ENCODE assay signal across 9 mouse cellular contexts in genomic region chr4:124905971-124906822, GRCm38 (mm10). TPM values are rescaled to one million over a fixed set of nuclear protein-coding genes. Genes with fewer than 3 reads are reported as not detected.
DNase-seq lines count a peak whose midpoint lies in the region; ATAC-seq and TF ChIP-seq lines count a peak whose summit lies in the region.
"Had no signal": no experiment of that assay in that cellular context is flagged by ENCODE, and none has a peak within 500 bp of the region (broad histone marks: within the 10 kb centered on the region; RNA-seq: fewer than 3 reads in every experiment).

No protein-coding gene starts in this region.

- peaks cover 27% of the 10 kb centered on the region for H3K27me3 ChIP-seq in E14TG2a.4 (ENCODE audit: insufficient read depth, low read length)
- H3K27me3 ChIP-seq in limb, embryonic 15.5 days, result peaks cover 25% of the 10 kb centered on the region; the same call in 1 of the 2 replicates

- DNase-seq in frontal cortex, postnatal 10 days (ENCODE audit: low spot score in 2 of 2), result peak; percentile 31 to 34
- DNase-seq in yolk sac, embryonic 10.5 days (ENCODE audit: low spot score), result peak; percentile 40
- DNase-seq in gastrocnemius, adult 2 months, result no peak

- intact Hi-C loops in gastrocnemius, adult 2 months (cut with DNase I), result no loop called here

- TF ChIP-seq CTCF in E14TG2a.4 (conservative IDR thresholded peaks at IDR 0.05; ENCODE audit: low read length), result no peak
- TF ChIP-seq CTCF in gastrocnemius, adult 2 months (IDR thresholded peaks at IDR 0.05), result no peak

- H3K36me3 ChIP-seq in E14TG2a.4 (ENCODE audit: insufficient read depth, low read length), result no peaks in the 10 kb centered on the region
- H3K36me3 ChIP-seq in limb, embryonic 15.5 days, result no peaks in the 10 kb centered on the region

- H3K9ac ChIP-seq in limb, embryonic 15.5 days, result 0 out of 2 replicates have a peak overlapping the region, but pooled peaks have one; percentile 10

- no peak for ATAC-seq in frontal cortex, adult (ENCODE audit: low TSS enrichment)
- 0 out of 2 replicates have a peak, but pooled peaks have one; percentile 14 for ATAC-seq in erythroid progenitor cell, adult 5-6 weeks (replicated peaks; ENCODE audit: low FRiP score, poor library complexity, severe bottlenecking)
- peak; percentile 62; the same call in 1 of the 2 replicates for ATAC-seq in limb, embryonic 15.5 days (ENCODE audit: insufficient number of reproducible peaks, low FRiP score, low TSS enrichment, low read depth)
- ATAC-seq in megakaryocyte-erythroid progenitor cell, adult 5-6 weeks (replicated peaks; ENCODE audit: low FRiP score, low TSS enrichment, poor library complexity, severe bottlenecking), result no peak

- WGBS in limb, embryonic 15.5 days, result 9% methylated on average over 21 of the region's 21 CpGs

- peak overlapping the region; percentile 74 for H3K4me3 ChIP-seq in E14TG2a.4 (replicated peaks; ENCODE audit: low read length)
- H3K4me3 ChIP-seq in limb, embryonic 15.5 days, result peak overlapping the region; percentile 27
- H3K4me3 ChIP-seq in gastrocnemius, adult 2 months, result no peak overlapping the region

- peak overlapping the region; percentile 47 for H3K4me2 ChIP-seq in limb, embryonic 15.5 days

- H3K27ac ChIP-seq in limb, embryonic 15.5 days, result no peak overlapping the region
- H3K27ac ChIP-seq in gastrocnemius, adult 2 months, result no peak overlapping the region

- peaks cover 3% of the 10 kb centered on the region; the same call in 1 of the 2 replicates for H3K9me3 ChIP-seq in E14TG2a.4 (ENCODE audit: low read length)
- H3K9me3 ChIP-seq in limb, embryonic 15.5 days, result no peaks in the 10 kb centered on the region

- H3K4me1 ChIP-seq in E14TG2a.4 (replicated peaks; ENCODE audit: low read depth, low read length), result peaks cover 46% of the 10 kb centered on the region
- peaks cover 10% of the 10 kb centered on the region for H3K4me1 ChIP-seq in limb, embryonic 15.5 days

RNA-seq across cellular contexts. Expression of gene Epha10, which starts 25.5 kb away (rescaled TPM):
- not detected in 2 replicates for total RNA-seq in erythroid progenitor cell, adult 5-6 weeks (2015; ENCODE audit: low replicate concordance)
- 0.13 TPM in 1 of 2 replicates, not detected in the other for total RNA-seq in erythroid progenitor cell, adult 5-6 weeks (2017; ENCODE audit: low replicate concordance)
- polyA plus RNA-seq in limb, embryonic 15.5 days (2015; fragmentation: Nextera tagmentation; extraction: Ambion mirVana), result 0.05 and 0.08 TPM in 2 replicates
- total RNA-seq in megakaryocyte-erythroid progenitor cell, adult 5-6 weeks (2014; fragmentation: Nextera tagmentation), result not detected in 2 replicates
- total RNA-seq in megakaryocyte-erythroid progenitor cell, adult 5-6 weeks (2017), result not detected in 2 replicates
- not detected for total RNA-seq in gastrocnemius, adult 2 months (2021)
- polyA plus RNA-seq: C2C12 had no signal

RNA-seq across cellular contexts. Expression of gene 9930104L06Rik, which starts 30.7 kb away (rescaled TPM):
- 1.7 and 4.0 TPM in 2 replicates for total RNA-seq in erythroid progenitor cell, adult 5-6 weeks (2015; ENCODE audit: low replicate concordance)
- 12.2 and 15.8 TPM in 2 replicates for total RNA-seq in erythroid progenitor cell, adult 5-6 weeks (2017; ENCODE audit: low replicate concordance)
- polyA plus RNA-seq in limb, embryonic 15.5 days (2015; fragmentation: Nextera tagmentation; extraction: Ambion mirVana), result 13.8 and 16.6 TPM in 2 replicates
- total RNA-seq in megakaryocyte-erythroid progenitor cell, adult 5-6 weeks (2014; fragmentation: Nextera tagmentation), result 15.7 and 24.8 TPM in 2 replicates
- 10.1 and 19.5 TPM in 2 replicates for total RNA-seq in megakaryocyte-erythroid progenitor cell, adult 5-6 weeks (2017)
- total RNA-seq in gastrocnemius, adult 2 months (2021), result 1 to 10 TPM; 8.6 to 9.4 TPM

RNA-seq across cellular contexts. Expression of gene Cdca8, which starts 32.9 kb away (rescaled TPM):
- 272 and 278 TPM in 2 replicates for total RNA-seq in erythroid progenitor cell, adult 5-6 weeks (2015; ENCODE audit: low replicate concordance)
- 294 and 381 TPM in 2 replicates for total RNA-seq in erythroid progenitor cell, adult 5-6 weeks (2017; ENCODE audit: low replicate concordance)
- 95.9 and 97.8 TPM in 2 replicates for polyA plus RNA-seq in limb, embryonic 15.5 days (2015; fragmentation: Nextera tagmentation; extraction: Ambion mirVana)
- 84.8 and 93.5 TPM in 2 replicates for total RNA-seq in megakaryocyte-erythroid progenitor cell, adult 5-6 weeks (2014; fragmentation: Nextera tagmentation)
- 121 and 127 TPM in 2 replicates for total RNA-seq in megakaryocyte-erythroid progenitor cell, adult 5-6 weeks (2017)
- total RNA-seq in gastrocnemius, adult 2 months (2021), result under 1 TPM; 0.28 to 0.38 TPM

RNA-seq across cellular contexts. Expression of gene Maneal, which starts 44.2 kb away (rescaled TPM):
- not detected in 2 replicates for total RNA-seq in erythroid progenitor cell, adult 5-6 weeks (2015; ENCODE audit: low replicate concordance)
- not detected in 2 replicates for total RNA-seq in erythroid progenitor cell, adult 5-6 weeks (2017; ENCODE audit: low replicate concordance)
- polyA plus RNA-seq in limb, embryonic 15.5 days (2015; fragmentation: Nextera tagmentation; extraction: Ambion mirVana), result 0.25 and 0.52 TPM in 2 replicates
- total RNA-seq in megakaryocyte-erythroid progenitor cell, adult 5-6 weeks (2014; fragmentation: Nextera tagmentation), result not detected in 2 replicates
- total RNA-seq in megakaryocyte-erythroid progenitor cell, adult 5-6 weeks (2017), result 0.19 TPM in 1 of 2 replicates, not detected in the other
- under 1 TPM; 0.31 to 0.46 TPM for total RNA-seq in gastrocnemius, adult 2 months (2021)

RNA-seq across cellular contexts. Expression of gene 1110065P20Rik, which starts 55.2 kb away (rescaled TPM):
- total RNA-seq in erythroid progenitor cell, adult 5-6 weeks (2015; ENCODE audit: low replicate concordance), result 2.9 and 4.2 TPM in 2 replicates
- 1.2 TPM in 1 of 2 replicates, not detected in the other for total RNA-seq in erythroid progenitor cell, adult 5-6 weeks (2017; ENCODE audit: low replicate concordance)
- polyA plus RNA-seq in limb, embryonic 15.5 days (2015; fragmentation: Nextera tagmentation; extraction: Ambion mirVana), result 51.9 and 55.7 TPM in 2 replicates
- 11.8 and 14.4 TPM in 2 replicates for total RNA-seq in megakaryocyte-erythroid progenitor cell, adult 5-6 weeks (2014; fragmentation: Nextera tagmentation)
- total RNA-seq in megakaryocyte-erythroid progenitor cell, adult 5-6 weeks (2017), result 1.5 and 4.2 TPM in 2 replicates
- total RNA-seq in gastrocnemius, adult 2 months (2021), result 10 to 100 TPM; 18.4 to 23.0 TPM

Comparison
In these comparisons a context has a peak if more than half of its experiments do, and no peak if none do; other contexts are left out.
1. ATAC-seq: peak in erythroid progenitor cell, adult 5-6 weeks (single experiment) and limb, embryonic 15.5 days (single experiment); none in frontal cortex, adult (single experiment) and megakaryocyte-erythroid progenitor cell, adult 5-6 weeks (single experiment).
2. RNA of gene Cdca8, which starts 32.9 kb away (total RNA-seq): 272 to 381 TPM in erythroid progenitor cell, adult 5-6 weeks and 84.8 to 127 TPM in megakaryocyte-erythroid progenitor cell, adult 5-6 weeks; 0.28 to 0.38 TPM in gastrocnemius, adult 2 months; every median in the first group is over 10 times any median in the second.